Mouse (Mus musculus): ENCODE measurements around the gene Srebf2. TPM values are rescaled to one million over a fixed set of nuclear protein-coding genes. Genes with fewer than 3 reads are reported as not detected.

Srebf2 gene
- total and polyA plus RNA-seq, 3 experiments: 22.4 to 45.3 (median 24.2) TPM

DNA sequence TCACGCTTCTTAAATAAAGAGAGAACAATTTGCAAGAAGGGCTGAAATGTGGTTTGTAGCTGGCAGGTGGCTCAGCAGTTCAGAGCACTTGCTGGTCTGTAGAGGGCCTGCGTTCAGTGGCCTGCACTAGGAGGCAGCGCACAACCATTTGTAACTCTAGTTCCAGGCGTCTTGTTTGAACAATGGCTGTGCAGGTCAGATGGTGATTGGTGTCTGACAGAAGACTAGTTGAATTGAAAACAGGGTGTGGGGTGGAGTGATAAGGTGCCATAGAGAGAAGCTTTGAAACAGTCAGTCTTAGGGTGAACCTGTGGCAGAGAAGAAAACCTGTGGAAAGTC is 17.0 kb downstream of the Srebf2 start:
- intact Hi-C loops (cut with DNase I): loop anchor here (2.0 kb wide), 1 partner anchor 99 kb away; no protein-coding TSS in a partner anchor
- Histone ChIP-seq H3K36me3 (ENCODE audit: control insufficient read depth, insufficient read depth, low read length) (no peaks in the 10 kb centered on the region), H3K27me3 (ENCODE audit: control insufficient read depth, insufficient read depth, low read length) (no peaks in the 10 kb centered on the region), H3K9ac (ENCODE audit: low read depth, low read length) (no peak overlapping the region), H3K4me3 (no peak overlapping the region), H3K27ac (no peak overlapping the region), H3K4me1 (ENCODE audit: control insufficient read depth, insufficient read depth, low read length) (peaks cover 7% of the 10 kb centered on the region), H3K79me2 (replicated peaks; ENCODE audit: control insufficient read depth, insufficient read depth, low read length) (peaks cover 3% of the 10 kb centered on the region; the same call in 1 of the 2 replicates)
- DNase-seq: no peak
- 78% methylated on average over 4 of the region's 4 CpGs for WGBS
- TF ChIP-seq POLR2A (IDR thresholded peaks at IDR 0.05; ENCODE audit: insufficient read depth, low read depth, low read length) (no peak), EP300 (IDR thresholded peaks at IDR 0.05; ENCODE audit: insufficient read depth, low read depth, low read length) (no peak), CTCF (IDR thresholded peaks at IDR 0.05) (no peak)

DNA sequence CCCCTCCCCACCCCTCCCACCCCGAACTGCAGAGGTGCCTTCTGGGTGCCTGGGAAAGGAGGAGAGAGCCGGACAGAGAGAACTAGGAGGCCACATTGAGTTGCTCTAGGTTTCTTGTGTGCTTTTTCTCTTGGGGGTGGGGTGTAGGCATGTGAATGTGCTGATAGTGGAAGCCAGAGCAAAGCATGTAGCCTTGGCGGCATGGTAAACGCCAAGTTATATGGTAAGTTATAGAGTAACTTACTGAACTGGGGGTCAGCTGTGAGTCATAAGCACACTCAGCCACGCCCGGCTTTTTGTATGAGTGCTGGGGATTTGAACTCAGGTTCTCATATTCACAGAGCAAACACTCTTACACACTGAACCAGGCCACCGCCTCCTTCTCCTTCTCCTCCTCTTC is 17.5 kb downstream of the Srebf2 start:
- no peak for TF ChIP-seq EP300 (IDR thresholded peaks at IDR 0.05; ENCODE audit: insufficient read depth, low read depth, low read length)
- TF ChIP-seq CTCF (IDR thresholded peaks at IDR 0.05): no peak
- no peak for TF ChIP-seq POLR2A (IDR thresholded peaks at IDR 0.05; ENCODE audit: insufficient read depth, low read depth, low read length)
- no peaks in the 10 kb centered on the region for H3K27me3 ChIP-seq (ENCODE audit: control insufficient read depth, insufficient read depth, low read length)
- no peak overlapping the region for H3K9ac ChIP-seq (ENCODE audit: low read depth, low read length)
- H3K4me3 ChIP-seq: no peak overlapping the region
- DNase-seq: no peak
- WGBS: 66% methylated on average over 7 of the region's 7 CpGs
- H3K36me3 ChIP-seq (ENCODE audit: control insufficient read depth, insufficient read depth, low read length): no peaks in the 10 kb centered on the region
- H3K79me2 ChIP-seq (replicated peaks; ENCODE audit: control insufficient read depth, insufficient read depth, low read length): peaks cover 3% of the 10 kb centered on the region; the same call in 1 of the 2 replicates
- intact Hi-C loops (cut with DNase I): loop anchor here (2.0 kb wide), 1 partner anchor 100 kb away; no protein-coding TSS in a partner anchor
- H3K4me1 ChIP-seq (ENCODE audit: control insufficient read depth, insufficient read depth, low read length): peaks cover 7% of the 10 kb centered on the region
- no peak overlapping the region for H3K27ac ChIP-seq

DNA sequence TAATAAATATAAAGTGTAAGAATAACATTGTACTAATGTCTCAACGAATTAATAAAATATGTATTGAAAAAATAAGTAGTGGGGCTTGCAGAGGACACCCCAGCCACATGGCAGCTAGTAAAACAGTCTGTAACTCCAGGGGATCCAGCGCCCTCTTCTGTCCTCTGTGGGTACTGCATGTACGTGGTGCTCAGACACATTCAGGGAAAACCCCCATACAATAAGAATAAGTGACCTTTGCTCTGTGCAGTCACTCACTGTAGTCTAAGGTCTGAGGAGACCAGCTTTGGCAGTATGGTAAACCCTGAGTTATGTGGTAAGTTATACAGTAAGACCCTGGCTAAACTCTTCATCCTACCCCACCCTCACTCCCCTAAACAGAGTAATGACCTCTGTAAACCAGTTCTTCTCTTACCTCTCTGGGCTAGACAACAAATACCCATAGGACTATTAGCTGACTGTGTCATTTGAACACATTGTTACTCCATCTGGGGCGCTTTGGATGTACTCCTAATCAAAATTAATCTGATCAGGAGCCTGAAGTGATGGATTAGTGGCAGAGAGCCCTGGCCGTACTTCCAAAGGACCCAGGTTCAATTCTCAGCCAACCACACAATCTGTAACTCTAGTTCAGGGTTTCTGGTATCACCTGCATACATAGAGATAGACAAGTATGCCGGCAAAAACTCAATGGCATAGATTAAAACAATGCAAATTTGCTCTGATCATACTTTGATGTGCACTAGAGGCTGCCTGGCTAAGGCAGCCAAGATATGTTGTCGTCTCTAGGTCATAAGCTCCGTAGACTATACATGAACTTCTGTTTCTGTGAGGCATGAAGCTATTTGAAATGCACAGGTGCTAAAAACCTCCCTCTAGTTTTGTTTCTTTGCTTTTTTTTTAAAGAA is 18.6 kb downstream of the Srebf2 start:
- no peak overlapping the region for H3K27ac ChIP-seq
- H3K79me2 ChIP-seq (replicated peaks; ENCODE audit: control insufficient read depth, insufficient read depth, low read length): peaks cover 2% of the 10 kb centered on the region; the same call in 1 of the 2 replicates
- peak; percentile 74 to 85 for DNase-seq
- TF ChIP-seq POLR2A (IDR thresholded peaks at IDR 0.05; ENCODE audit: insufficient read depth, low read depth, low read length) (no peak), EP300 (IDR thresholded peaks at IDR 0.05; ENCODE audit: insufficient read depth, low read depth, low read length) (no peak), CTCF (IDR thresholded peaks at IDR 0.05) (no peak; the same call in none of the 2 replicates)
- no peak overlapping the region for H3K4me3 ChIP-seq
- H3K27me3 ChIP-seq (ENCODE audit: control insufficient read depth, insufficient read depth, low read length): no peaks in the 10 kb centered on the region
- H3K36me3 ChIP-seq (ENCODE audit: control insufficient read depth, insufficient read depth, low read length): no peaks in the 10 kb centered on the region
- H3K9ac ChIP-seq (ENCODE audit: low read depth, low read length): no peak overlapping the region
- intact Hi-C loops (cut with DNase I): loop anchor here (1.0 to 5.0 kb wide), 3 partner anchors 27 to 101 kb away; partner anchors contain the start of gene Ccdc134
- H3K4me1 ChIP-seq (ENCODE audit: control insufficient read depth, insufficient read depth, low read length): peaks cover 6% of the 10 kb centered on the region
- WGBS: 61% methylated on average over 8 of the region's 8 CpGs

DNA sequence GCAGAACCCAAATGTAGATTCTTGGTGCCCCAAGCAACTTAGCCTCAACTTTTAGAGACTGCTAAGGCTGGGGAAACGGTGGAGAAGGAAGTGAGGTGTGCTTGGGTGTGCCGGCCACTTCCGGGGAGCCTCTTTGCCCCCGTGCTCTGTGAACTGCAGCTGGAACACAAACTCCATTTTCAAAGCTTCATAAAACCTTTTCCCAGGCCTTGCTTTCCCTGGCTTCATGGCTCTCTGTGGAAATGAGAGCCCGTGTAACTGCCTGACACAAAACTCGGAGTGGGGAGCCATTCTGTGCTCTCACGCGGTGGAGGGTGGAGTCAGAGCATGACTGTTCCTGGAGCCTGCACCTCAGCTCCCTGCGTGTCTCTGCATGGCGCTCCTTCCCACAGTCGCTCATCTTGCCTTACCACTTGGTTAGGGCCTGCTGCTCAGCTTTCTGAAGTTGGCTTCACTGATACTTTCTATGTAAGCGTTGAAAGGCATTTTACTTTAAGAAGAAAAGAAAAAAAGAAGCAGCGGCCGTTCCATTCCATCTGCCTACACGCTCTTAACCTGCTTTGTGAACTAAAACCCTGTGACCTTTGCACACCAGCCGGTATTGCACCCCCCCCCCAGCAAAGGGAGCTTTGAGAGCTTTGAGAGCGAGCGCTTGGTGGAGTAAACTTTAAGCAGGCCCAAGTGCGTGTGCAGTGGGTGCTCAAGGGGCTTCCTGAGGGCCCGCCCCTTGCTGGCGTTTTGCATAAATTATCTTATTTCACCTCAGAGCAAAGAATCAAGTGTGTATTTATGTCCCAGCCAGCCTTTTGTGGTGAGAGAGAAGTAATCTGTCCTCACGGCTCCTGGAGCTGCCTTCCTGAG is 19.5 kb downstream of the Srebf2 start:
- Histone ChIP-seq H3K9ac (ENCODE audit: low read depth, low read length) (no peak overlapping the region), H3K27me3 (ENCODE audit: control insufficient read depth, insufficient read depth, low read length) (no peaks in the 10 kb centered on the region), H3K36me3 (ENCODE audit: control insufficient read depth, insufficient read depth, low read length) (no peaks in the 10 kb centered on the region), H3K79me2 (replicated peaks; ENCODE audit: control insufficient read depth, insufficient read depth, low read length) (peaks cover 2% of the 10 kb centered on the region; the same call in 1 of the 2 replicates), H3K4me1 (ENCODE audit: control insufficient read depth, insufficient read depth, low read length) (peaks cover 3% of the 10 kb centered on the region), H3K4me3 (no peak overlapping the region), H3K27ac (no peak overlapping the region)
- TF ChIP-seq POLR2A (IDR thresholded peaks at IDR 0.05; ENCODE audit: insufficient read depth, low read depth, low read length): no peak
- no peak for TF ChIP-seq EP300 (IDR thresholded peaks at IDR 0.05; ENCODE audit: insufficient read depth, low read depth, low read length)
- no peak for TF ChIP-seq CTCF (IDR thresholded peaks at IDR 0.05)
- DNase-seq: peak in 1 of 2 experiments; percentile 22
- 85% methylated on average over 22 of the region's 22 CpGs for WGBS
- intact Hi-C loops (cut with DNase I): loop anchor here (5.0 kb wide), 1 partner anchor 39 kb away; the partner anchor contains the start of gene Ccdc134

DNA sequence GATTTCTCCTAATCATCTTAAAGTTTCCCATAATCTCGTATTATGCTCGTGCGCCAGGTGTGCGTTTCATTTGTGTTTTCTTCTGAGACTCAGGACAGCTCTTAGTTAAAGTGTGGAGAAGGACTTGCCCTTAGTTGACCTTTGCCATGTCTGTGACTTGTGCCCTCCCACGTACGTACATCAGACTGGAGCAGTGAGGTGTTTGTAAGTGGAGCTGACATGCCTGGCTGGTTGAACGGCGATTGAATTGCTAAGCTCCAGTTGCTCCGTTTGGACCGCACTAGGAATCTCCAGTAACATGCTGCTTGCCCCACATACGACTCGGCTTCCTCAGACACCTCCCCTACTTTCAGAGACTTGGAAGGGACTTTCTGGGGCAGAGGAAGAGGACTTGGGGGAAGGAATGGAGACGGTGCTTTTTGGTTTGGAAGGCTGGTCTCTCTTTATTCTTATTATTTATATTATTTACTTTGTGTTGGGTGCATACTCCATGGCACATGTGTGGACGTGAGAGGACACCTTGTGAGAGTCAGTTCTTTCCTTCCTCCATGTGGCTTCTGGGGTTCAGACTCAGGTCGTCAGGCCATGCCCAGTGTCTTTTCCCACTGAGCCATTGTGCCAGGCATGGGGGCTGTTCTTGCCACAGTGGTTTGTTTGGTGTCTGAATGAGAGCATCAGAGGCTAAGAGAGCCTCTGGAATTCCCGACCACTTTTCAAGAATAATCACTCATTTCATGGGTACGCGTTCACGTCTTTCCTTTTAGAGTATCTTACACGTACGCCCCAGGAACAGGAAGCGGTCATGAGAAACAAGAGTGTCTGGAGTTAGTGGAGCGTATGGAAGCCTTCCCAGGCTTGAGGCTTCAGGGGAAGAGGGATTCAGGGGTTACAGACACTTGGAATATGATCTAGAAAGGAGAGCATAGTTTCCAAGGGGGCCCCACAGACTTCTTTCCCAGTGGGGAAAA is 20.5 kb downstream of the Srebf2 start:
- Histone ChIP-seq H3K27me3 (ENCODE audit: control insufficient read depth, insufficient read depth, low read length) (no peaks in the 10 kb centered on the region), H3K4me3 (no peak overlapping the region), H3K79me2 (replicated peaks; ENCODE audit: control insufficient read depth, insufficient read depth, low read length) (peaks cover 2% of the 10 kb centered on the region; the same call in 1 of the 2 replicates), H3K36me3 (ENCODE audit: control insufficient read depth, insufficient read depth, low read length) (no peaks in the 10 kb centered on the region), H3K27ac (no peak overlapping the region), H3K9ac (ENCODE audit: low read depth, low read length) (no peak overlapping the region), H3K4me1 (ENCODE audit: control insufficient read depth, insufficient read depth, low read length) (peaks cover 3% of the 10 kb centered on the region)
- TF ChIP-seq CTCF (IDR thresholded peaks at IDR 0.05) (no peak), EP300 (IDR thresholded peaks at IDR 0.05; ENCODE audit: insufficient read depth, low read depth, low read length) (no peak), POLR2A (IDR thresholded peaks at IDR 0.05; ENCODE audit: insufficient read depth, low read depth, low read length) (no peak)
- 70% methylated on average over 23 of the region's 23 CpGs for WGBS
- intact Hi-C loops (cut with DNase I): loop anchor here (5.0 kb wide), 1 partner anchor 40 kb away; the partner anchor contains the start of gene Ccdc134
- DNase-seq: no peak
